Mouse (Mus musculus) C2C12 (cell line): ENCODE data around the gene Dnajb9. TPM values are rescaled to one million over a fixed set of nuclear protein-coding genes. Genes with fewer than 3 reads are reported as not detected.
"Not testable (repeated sequence)": the region's sequence is repeated elsewhere in the genome, so short reads cannot be mapped to it uniquely, and the experiment has no call there.

Experiments used
- H3K27me3 ChIP-seq: one replicate; pipeline ENCODE4 v1.6.1; 2011; ENCODE audit not compliant: control insufficient read depth, insufficient read depth, insufficient read length
- H3K36me3 ChIP-seq: one replicate; pipeline ENCODE4 v1.6.1; 2011; ENCODE audit not compliant: control insufficient read depth, insufficient read depth
- H3K4me3 ChIP-seq: one replicate; pipeline ENCODE4 v1.5.1; 2011; ENCODE audit warnings: mild to moderate bottlenecking, control low read depth; ENCODE audit not compliant: poor library complexity, insufficient read depth, severe bottlenecking
- H3K79me2 ChIP-seq: one replicate; pipeline ENCODE4 v1.6.1; 2011; ENCODE audit not compliant: control insufficient read depth, insufficient read depth
- H3K79me3 ChIP-seq: one replicate; pipeline ENCODE4 v1.6.1; 2011; ENCODE audit warnings: low read depth, control low read depth
- H3ac ChIP-seq: one replicate; pipeline ENCODE3; 2011; ENCODE audit warnings: low read depth; ENCODE audit not compliant: control insufficient read depth, insufficient read length
- CEBPB ChIP-seq: IDR thresholded peaks from one replicate; pipeline ENCODE4 v1.6.1; 2011; ENCODE audit warnings: low read depth, mild to moderate bottlenecking, control low read depth, moderate library complexity
- CTCF ChIP-seq: IDR thresholded peaks from one replicate; pipeline ENCODE4 v1.5.1; 2011; ENCODE audit not compliant: control insufficient read depth, insufficient read depth, insufficient read length
- FOSL1 ChIP-seq: IDR thresholded peaks from one replicate; pipeline ENCODE4 v1.8.0; 2011; ENCODE audit warnings: mild to moderate bottlenecking, low read length; ENCODE audit not compliant: poor library complexity, insufficient read depth, severe bottlenecking
- MAX ChIP-seq: IDR thresholded peaks from one replicate; pipeline ENCODE4 v1.6.1; 2011; ENCODE audit warnings: mild to moderate bottlenecking, control low read depth
- MYOD1 ChIP-seq: IDR thresholded peaks from one replicate; pipeline ENCODE4 v1.6.1; 2011; ENCODE audit warnings: low read depth; ENCODE audit not compliant: control insufficient read depth, insufficient read length
- MYOG ChIP-seq: IDR thresholded peaks from one replicate; pipeline ENCODE4 v1.6.1; 2011; ENCODE audit not compliant: control insufficient read depth, insufficient read length; ENCODE audit errors: extremely low read depth
- USF1 ChIP-seq: IDR thresholded peaks from one replicate; pipeline ENCODE4 v1.6.1; 2011; ENCODE audit warnings: low read depth, mild to moderate bottlenecking, control low read depth, moderate library complexity
- polyA plus RNA-seq: library from polyadenylated mRNA; unstranded; fragments of >200 nt; fragmentation: generic; extraction: Trizol; gene quantifications from one replicate; pipeline ENCODE4 v1.2.1, GENCODE M21; 2012; ENCODE audit warnings: missing spikeins

Gene Dnajb9
- polyA plus RNA-seq, 1 experiment: 4.0 TPM

- TF ChIP-seq CTCF (no peak), MYOD1 (no peak), MAX (no peak), USF1 (no peak), MYOG (no peak), FOSL1 (no peak), CEBPB (no peak)
- Histone ChIP-seq H3K36me3 (no peaks in the 10 kb centered on the region), H3K27me3 (no peaks in the 10 kb centered on the region), H3K79me3 (no peaks in the 10 kb centered on the region), H3ac (no peak overlapping the region), H3K4me3 (no peak overlapping the region), H3K79me2 (no peaks in the 10 kb centered on the region)
Measured at GRCm38 (mm10) chr12:44224650-44225049, 14.5 kb upstream of the Dnajb9 start.

GRCm38 (mm10) chr12:44223044-44223443, 12.9 kb upstream of the Dnajb9 start:
- H3ac ChIP-seq: no peak overlapping the region
- H3K79me3 ChIP-seq: no peaks in the 10 kb centered on the region
- H3K27me3 ChIP-seq: no peaks in the 10 kb centered on the region
- H3K36me3 ChIP-seq: no peaks in the 10 kb centered on the region
- no peaks in the 10 kb centered on the region for H3K79me2 ChIP-seq
- TF ChIP-seq CEBPB: no peak
- TF ChIP-seq USF1: no peak
- no peak for TF ChIP-seq CTCF
- no peak for TF ChIP-seq FOSL1
- TF ChIP-seq MAX: no peak
- H3K4me3 ChIP-seq: no peak overlapping the region

GRCm38 (mm10) chr12:44221651-44222356, 11.7 kb upstream of the Dnajb9 start:
- Histone ChIP-seq H3K4me3 (no peak overlapping the region), H3K79me3 (no peaks in the 10 kb centered on the region), H3K36me3 (no peaks in the 10 kb centered on the region), H3ac (no peak overlapping the region), H3K79me2 (no peaks in the 10 kb centered on the region), H3K27me3 (no peaks in the 10 kb centered on the region)
- TF ChIP-seq CEBPB (no peak), MAX (no peak), MYOG (no peak)

GRCm38 (mm10) chr12:44221070-44221469, 10.9 kb upstream of the Dnajb9 start, which contains the start of gene Pnpla8:
Pnpla8 (plus strand) TSS chr12:44221370.
- H3K36me3 ChIP-seq, H3K27me3 ChIP-seq, H3ac ChIP-seq, H3K79me3 ChIP-seq, H3K79me2 ChIP-seq, H3K4me3 ChIP-seq: not testable (repeated sequence)

- TF ChIP-seq MYOD1: no peak
- TF ChIP-seq MAX: no peak
- no peak for TF ChIP-seq FOSL1
- TF ChIP-seq CTCF: no peak
- no peak for TF ChIP-seq USF1
- TF ChIP-seq CEBPB: no peak
- TF ChIP-seq MYOG: no peak
- Histone ChIP-seq H3K4me3 (no peak overlapping the region), H3K36me3 (no peaks in the 10 kb centered on the region), H3ac (no peak overlapping the region), H3K27me3 (no peaks in the 10 kb centered on the region), H3K79me2 (peaks cover 10% of the 10 kb centered on the region), H3K79me3 (peaks cover 3% of the 10 kb centered on the region)
Measured at GRCm38 (mm10) chr12:44211555-44211954, 1.4 kb upstream of the Dnajb9 start.

GRCm38 (mm10) chr12:44209141-44209823, 844 bp downstream of the Dnajb9 start:
- no peaks in the 10 kb centered on the region for H3K27me3 ChIP-seq
- peaks cover 8% of the 10 kb centered on the region for H3K36me3 ChIP-seq
- H3K79me3 ChIP-seq: peaks cover 3% of the 10 kb centered on the region
- peaks cover 10% of the 10 kb centered on the region for H3K79me2 ChIP-seq
- peak overlapping the region; percentile 77 for H3ac ChIP-seq
- H3K4me3 ChIP-seq: peak overlapping the region; percentile 69
- TF ChIP-seq MYOD1 (no peak), CTCF (no peak), FOSL1 (no peak), MYOG (no peak), USF1 (no peak), MAX (no peak), CEBPB (no peak)
